Mouse (Mus musculus) liver, embryonic 13.5 days (tissue): ENCODE results near the gene Iscu. TPM values are rescaled to one million over a fixed set of nuclear protein-coding genes. Genes with fewer than 3 reads are reported as not detected.
"Not testable (repeated sequence)": the region's sequence is repeated elsewhere in the genome, so short reads cannot be mapped to it uniquely, and the experiment has no call there.

Source experiments
- ATAC-seq: fragments of 200-750 bp; cut with Nextera tagmentation; 2 replicates; pipeline ENCODE4 v1.8.0; 2017; ENCODE audit warnings: low read depth, mild to moderate bottlenecking, moderate number of reproducible peaks, moderate library complexity
- DNase-seq: peaks from one replicate; pipeline ENCODE4 v3.0.0; 2022
- H3K27ac ChIP-seq: fragments of 300-500 bp; sonication (generic); 2 replicates; pipeline ENCODE4 v1.5.1; 2015; ENCODE audit warnings: moderate library complexity, mild to moderate bottlenecking, inconsistent platforms
- H3K27me3 ChIP-seq: fragments of 300-500 bp; sonication (generic); 2 replicates; pipeline ENCODE4 v1.6.1; 2015; ENCODE audit warnings: mild to moderate bottlenecking, inconsistent platforms
- H3K36me3 ChIP-seq: fragments of 300-500 bp; sonication (generic); 2 replicates; pipeline ENCODE4 v1.6.1; 2015; ENCODE audit warnings: mild to moderate bottlenecking, inconsistent platforms
- H3K4me1 ChIP-seq: fragments of 300-500 bp; sonication (generic); replicated peaks from 2 replicates; pipeline ENCODE4 v1.6.1; 2015; ENCODE audit warnings: inconsistent platforms
- H3K4me2 ChIP-seq: fragments of 300-500 bp; sonication (generic); 2 replicates; pipeline ENCODE4 v1.6.1; 2015; ENCODE audit warnings: inconsistent platforms, mild to moderate bottlenecking, moderate library complexity
- H3K4me3 ChIP-seq: fragments of 300-500 bp; sonication (generic); replicated peaks from 2 replicates; pipeline ENCODE4 v1.5.1; 2015; ENCODE audit warnings: mild to moderate bottlenecking, inconsistent platforms
- H3K9ac ChIP-seq: fragments of 300-500 bp; sonication (generic); 2 replicates; pipeline ENCODE4 v1.6.1; 2015; ENCODE audit warnings: mild to moderate bottlenecking, inconsistent platforms
- H3K9me3 ChIP-seq: fragments of 300-500 bp; sonication (generic); replicated peaks from 2 replicates; pipeline ENCODE4 v1.6.1; 2016; ENCODE audit warnings: inconsistent platforms
- WGBS: fragments of 180-500 bp; shearing (Covaris S2); methylation state at CpG from one replicate; pipeline ENCODE4 v1.1.7; 2015; ENCODE audit not compliant: insufficient replicate concordance; 5-methylcytosine and 5-hydroxymethylcytosine counted together
- polyA plus RNA-seq: library from polyadenylated mRNA; unstranded; fragments of >200 nt; fragmentation: Nextera tagmentation; extraction: Ambion mirVana; gene quantifications from 2 replicates; pipeline ENCODE4 v1.2.1, GENCODE M21; 2015

Gene Iscu
- polyA plus RNA-seq, 1 experiment from 2014 or later, result 104 TPM

DNA sequence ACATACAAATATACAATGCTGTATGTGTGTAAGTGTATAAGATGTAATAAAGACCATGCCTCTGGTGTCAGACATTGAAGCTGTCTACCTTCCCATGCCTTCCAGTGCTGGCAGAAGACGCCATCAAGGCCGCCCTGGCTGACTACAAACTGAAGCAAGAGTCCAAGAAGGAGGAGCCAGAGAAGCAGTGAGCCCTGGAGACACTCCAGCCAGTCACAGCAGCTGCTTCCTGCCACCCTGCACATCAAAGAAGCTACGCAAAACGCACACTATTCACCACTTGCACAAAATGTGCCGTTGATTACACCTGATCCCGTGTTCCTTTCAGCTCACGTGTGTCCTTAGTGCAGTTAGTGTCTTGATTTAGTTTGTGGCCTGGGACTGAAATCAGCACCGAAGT is 5.2 kb downstream of the Iscu start:
- H3K9me3 ChIP-seq, H3K27me3 ChIP-seq, H3K4me3 ChIP-seq, H3K4me2 ChIP-seq, H3K9ac ChIP-seq, H3K27ac ChIP-seq, DNase-seq, ATAC-seq: not testable (repeated sequence)
- 83% methylated on average over 8 of the region's 8 CpGs for WGBS
- H3K4me1 ChIP-seq, result peaks cover 13% of the 10 kb centered on the region
- H3K36me3 ChIP-seq, result peaks cover 46% of the 10 kb centered on the region

DNA sequence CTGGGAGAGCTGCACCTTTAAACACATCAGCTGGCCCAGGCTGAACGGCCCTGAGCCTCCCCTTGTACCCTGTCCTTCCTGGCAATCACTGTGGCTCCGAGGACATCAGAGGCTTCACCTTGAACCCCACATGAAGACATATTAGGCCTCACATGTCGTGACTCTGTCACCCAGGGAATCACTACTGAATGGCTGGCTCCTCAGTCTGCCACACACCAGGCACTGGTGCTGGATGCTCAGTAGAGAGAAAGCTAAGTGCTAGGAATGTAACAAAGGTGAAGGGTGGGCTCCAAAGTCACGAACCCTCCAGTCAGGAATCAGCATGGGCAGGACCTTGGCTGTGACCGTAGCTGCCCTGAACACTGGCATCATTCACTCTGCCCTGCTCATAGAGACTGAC is 7.0 kb downstream of the Iscu start:
- ATAC-seq, result no peak
- Histone ChIP-seq H3K27me3 (peaks cover 21% of the 10 kb centered on the region), H3K9ac (no peak overlapping the region), H3K27ac (no peak overlapping the region), H3K36me3 (peaks cover 42% of the 10 kb centered on the region), H3K9me3 (no peaks in the 10 kb centered on the region), H3K4me1 (0 out of 2 replicates have a peak, but pooled peaks cover 5% of the 10 kb centered on the region), H3K4me2 (no peak overlapping the region), H3K4me3 (no peak overlapping the region)
- no peak for DNase-seq
- 65% methylated on average over 5 of the region's 5 CpGs for WGBS

DNA sequence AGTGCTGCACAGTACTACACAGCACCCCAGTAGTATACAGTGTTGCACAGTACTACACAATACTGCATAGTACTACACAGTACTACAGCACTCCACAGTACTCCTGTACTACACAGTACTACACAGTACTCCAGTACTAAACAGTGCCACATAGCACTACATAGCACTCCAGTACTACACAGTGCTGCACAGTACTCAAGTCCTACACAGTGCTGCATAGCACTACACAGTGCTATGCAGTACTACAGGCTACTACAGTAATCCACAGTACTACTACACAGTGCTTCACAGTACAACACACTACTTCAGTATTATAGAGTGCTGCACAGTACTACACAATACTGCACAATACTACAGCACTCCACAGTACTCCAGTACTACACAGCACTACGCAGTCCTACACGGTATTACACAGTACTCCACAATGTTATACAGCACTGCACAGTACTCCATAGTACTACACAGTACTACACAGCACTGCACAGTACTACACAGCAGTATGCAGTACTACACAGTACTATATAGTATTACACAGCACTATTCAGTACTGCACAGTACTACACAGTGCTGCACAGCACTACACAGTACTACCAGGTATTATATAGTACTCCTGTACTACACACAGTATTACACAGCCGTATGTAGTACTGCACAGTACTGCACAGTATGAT is 7.7 kb downstream of the Iscu start:
- 79% methylated on average over 3 of the region's 3 CpGs for WGBS
- ATAC-seq (peak; percentile 27), DNase-seq (no peak)
- 0 out of 2 replicates have a peak, but pooled peaks cover 5% of the 10 kb centered on the region for H3K4me1 ChIP-seq
- peaks cover 23% of the 10 kb centered on the region for H3K27me3 ChIP-seq
- H3K9me3 ChIP-seq, result no peaks in the 10 kb centered on the region
- H3K9ac ChIP-seq, result no peak overlapping the region
- H3K4me2 ChIP-seq, result no peak overlapping the region
- H3K4me3 ChIP-seq, result no peak overlapping the region
- peaks cover 35% of the 10 kb centered on the region for H3K36me3 ChIP-seq
- H3K27ac ChIP-seq, result no peak overlapping the region

DNA sequence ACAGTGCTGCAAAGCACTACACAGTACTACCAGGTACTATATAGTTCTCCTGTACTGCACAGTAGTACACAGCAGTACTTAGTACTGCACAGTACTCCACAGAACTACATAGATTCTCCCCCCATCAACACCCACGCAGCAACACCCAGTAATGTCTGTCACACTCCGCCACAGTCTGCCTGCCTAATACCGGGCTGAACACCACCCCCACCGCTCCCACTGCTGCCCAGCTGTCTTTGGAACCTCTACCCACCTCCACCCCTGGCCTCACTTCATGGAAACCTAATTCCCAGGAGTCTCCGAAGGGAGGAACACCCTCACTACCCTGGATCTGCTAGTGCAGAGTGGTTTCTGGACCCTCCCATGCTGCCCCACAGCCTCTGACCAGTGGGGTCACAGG is 8.2 kb downstream of the Iscu start:
- H3K27ac ChIP-seq, result no peak overlapping the region
- peaks cover 30% of the 10 kb centered on the region for H3K36me3 ChIP-seq
- no peaks in the 10 kb centered on the region for H3K9me3 ChIP-seq
- ATAC-seq (no peak), DNase-seq (no peak)
- H3K4me3 ChIP-seq, result no peak overlapping the region
- H3K9ac ChIP-seq, result no peak overlapping the region
- 0 out of 2 replicates have a peak, but pooled peaks cover 5% of the 10 kb centered on the region for H3K4me1 ChIP-seq
- H3K4me2 ChIP-seq, result no peak overlapping the region
- H3K27me3 ChIP-seq, result peaks cover 23% of the 10 kb centered on the region
- 81% methylated on average over 5 of the region's 5 CpGs for WGBS

DNA sequence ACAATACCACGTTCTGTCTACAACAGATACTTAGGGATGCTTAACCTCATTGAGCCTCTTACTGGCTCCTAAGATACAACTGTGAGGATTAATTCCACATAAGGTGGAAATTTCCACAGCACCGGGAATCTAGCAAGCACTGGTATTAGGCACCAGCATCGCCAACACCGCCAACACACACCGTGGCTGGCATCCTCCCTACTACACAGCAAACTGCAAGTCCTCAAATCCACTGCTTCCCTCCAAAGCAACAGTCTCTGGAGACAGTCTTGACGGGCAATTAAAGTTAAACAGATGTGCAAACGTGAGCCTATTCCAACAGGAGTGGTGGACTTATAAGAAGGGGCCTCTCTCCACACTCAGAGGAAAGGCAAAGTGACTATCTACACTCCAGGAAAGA is 8.7 kb downstream of the Iscu start:
- H3K36me3 ChIP-seq, result peaks cover 25% of the 10 kb centered on the region
- 0 out of 2 replicates have a peak, but pooled peaks cover 5% of the 10 kb centered on the region for H3K4me1 ChIP-seq
- H3K27ac ChIP-seq, result no peak overlapping the region
- WGBS, result 65% methylated on average over 7 of the region's 7 CpGs
- H3K4me2 ChIP-seq, result no peak overlapping the region
- no peak overlapping the region for H3K9ac ChIP-seq
- H3K27me3 ChIP-seq, result peaks cover 23% of the 10 kb centered on the region
- H3K9me3 ChIP-seq, result no peaks in the 10 kb centered on the region
- DNase-seq (no peak), ATAC-seq (no peak)
- no peak overlapping the region for H3K4me3 ChIP-seq

DNA sequence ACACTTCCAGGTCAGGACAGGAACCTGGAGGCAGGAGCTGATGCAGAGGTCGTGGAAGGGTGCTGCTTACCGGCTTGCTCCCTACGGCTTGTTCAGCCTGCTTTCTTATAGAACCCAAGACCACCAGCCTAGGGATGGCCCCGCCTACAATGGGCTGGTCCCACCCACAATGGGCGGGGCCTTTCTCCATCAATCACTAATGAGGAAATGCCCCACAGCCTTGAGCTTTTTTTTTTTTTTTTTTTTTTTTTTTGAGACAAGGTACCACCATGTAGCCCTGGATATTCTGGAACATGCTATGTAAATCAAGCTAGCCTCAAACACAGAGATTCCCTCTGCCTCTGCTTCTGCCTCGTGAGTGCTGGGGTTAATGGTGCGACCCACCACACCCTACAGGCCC is 9.3 kb downstream of the Iscu start:
- Histone ChIP-seq H3K4me2 (no peak overlapping the region), H3K27me3 (peaks cover 23% of the 10 kb centered on the region), H3K36me3 (peaks cover 19% of the 10 kb centered on the region), H3K9ac (no peak overlapping the region), H3K9me3 (no peaks in the 10 kb centered on the region), H3K27ac (no peak overlapping the region), H3K4me3 (no peak overlapping the region), H3K4me1 (0 out of 2 replicates have a peak, but pooled peaks cover 5% of the 10 kb centered on the region)
- no peak for DNase-seq
- 56% methylated on average over 7 of the region's 7 CpGs for WGBS
- ATAC-seq, result no peak

DNA sequence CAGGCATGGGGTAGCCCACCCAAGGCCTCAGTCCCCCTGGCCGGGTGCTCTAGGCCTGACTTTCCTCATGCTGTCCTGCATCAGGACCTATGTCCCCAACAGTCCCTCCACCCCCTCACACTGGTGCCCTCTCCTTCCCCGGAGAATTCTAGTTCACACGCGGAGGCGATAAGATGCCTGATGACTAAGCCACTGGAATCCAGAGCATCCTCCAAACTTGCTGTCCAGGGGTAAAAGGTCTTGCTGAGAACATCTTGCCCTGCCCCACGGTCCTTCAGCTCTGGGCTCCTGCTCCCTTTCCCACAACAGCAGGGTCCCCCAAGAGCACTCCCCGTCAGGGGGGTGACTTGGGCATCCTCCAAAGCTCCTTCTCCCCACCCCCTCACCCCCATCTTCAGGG is 10.1 kb downstream of the Iscu start:
- Histone ChIP-seq H3K27ac (no peak overlapping the region), H3K27me3 (peaks cover 23% of the 10 kb centered on the region), H3K36me3 (peaks cover 12% of the 10 kb centered on the region), H3K4me1 (0 out of 2 replicates have a peak, but pooled peaks cover 5% of the 10 kb centered on the region), H3K4me3 (no peak overlapping the region), H3K9me3 (no peaks in the 10 kb centered on the region), H3K9ac (no peak overlapping the region), H3K4me2 (no peak overlapping the region)
- ATAC-seq (no peak), DNase-seq (no peak)
- 73% methylated on average over 7 of the region's 7 CpGs for WGBS

DNA sequence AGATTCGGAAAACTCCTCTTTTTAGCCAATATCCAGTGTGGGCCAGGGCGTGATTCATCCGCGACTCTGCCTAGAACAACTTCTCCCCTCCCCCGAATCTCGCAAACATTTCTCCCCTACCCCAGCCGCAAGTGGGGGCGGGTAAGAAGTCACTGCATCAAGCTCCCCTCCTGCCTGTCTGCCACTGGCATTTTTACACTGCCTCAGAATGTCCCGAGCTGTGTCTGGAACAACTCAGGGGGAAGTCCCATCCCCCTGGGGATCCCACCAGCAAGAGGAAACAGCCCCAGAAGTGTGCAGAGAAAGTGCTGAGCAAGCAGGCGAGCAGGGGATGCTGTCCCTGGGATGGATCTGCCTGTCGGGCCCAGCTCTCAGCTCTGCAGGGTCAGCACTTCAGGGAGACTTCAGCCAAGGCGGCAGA is 11.0 kb downstream of the Iscu start:
- WGBS, result 19% methylated on average over 12 of the region's 12 CpGs
- no peak overlapping the region for H3K9ac ChIP-seq
- H3K9me3 ChIP-seq, result no peaks in the 10 kb centered on the region
- 0 out of 2 replicates have a peak overlapping the region, but pooled peaks have one; percentile 2 for H3K27ac ChIP-seq
- ATAC-seq, result 0 out of 2 replicates have a peak, but pooled peaks have one; percentile 21
- H3K36me3 ChIP-seq, result peaks cover 4% of the 10 kb centered on the region
- peaks cover 23% of the 10 kb centered on the region for H3K27me3 ChIP-seq
- H3K4me1 ChIP-seq, result peaks cover 10% of the 10 kb centered on the region
- no peak overlapping the region for H3K4me2 ChIP-seq
- no peak overlapping the region for H3K4me3 ChIP-seq
- no peak for DNase-seq

DNA sequence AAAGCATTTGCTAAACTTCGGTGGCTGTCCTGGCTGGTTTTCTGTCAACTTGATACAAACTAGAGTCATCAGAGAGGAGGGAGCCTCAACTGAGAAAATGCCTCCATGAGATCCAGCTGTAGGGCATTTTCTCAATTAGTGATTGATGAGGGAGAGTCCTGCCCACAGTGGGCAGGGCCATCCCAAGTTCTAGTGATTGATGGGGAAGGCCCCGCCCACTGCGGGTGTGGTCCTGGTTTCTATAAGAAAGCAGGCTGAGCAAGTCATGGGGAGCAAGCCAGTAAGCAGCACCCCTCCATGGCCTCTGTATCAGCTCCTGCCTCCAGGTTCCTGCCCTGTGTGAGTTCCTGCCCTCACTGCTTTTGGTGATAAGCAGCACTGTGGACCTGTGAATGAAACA is 11.6 kb downstream of the Iscu start:
- WGBS, result 19% methylated on average over 3 of the region's 3 CpGs

DNA sequence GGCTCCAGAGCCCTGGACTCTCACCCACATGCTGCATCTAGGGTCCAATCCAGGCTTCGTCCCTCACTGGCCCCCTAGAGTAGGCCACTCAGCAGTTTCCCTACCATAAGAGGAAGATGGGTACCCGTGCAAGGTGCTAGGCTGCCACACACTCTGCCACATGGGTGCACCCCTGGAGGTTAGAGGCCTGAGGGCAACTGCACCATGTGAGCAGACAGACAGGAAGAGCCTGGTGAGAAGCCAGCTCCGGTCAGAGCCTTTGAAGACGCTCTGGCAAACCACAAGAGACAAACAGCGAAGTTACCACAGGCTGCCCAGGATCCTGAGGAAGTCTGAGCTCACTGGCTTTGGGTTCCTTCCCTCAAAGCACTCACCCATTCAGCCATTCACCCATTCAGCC is 14.4 kb downstream of the Iscu start:
- WGBS, result 24% methylated on average over 5 of the region's 5 CpGs
- Histone ChIP-seq H3K9me3 (no peaks in the 10 kb centered on the region), H3K27me3 (peaks cover 23% of the 10 kb centered on the region), H3K4me1 (peaks cover 30% of the 10 kb centered on the region), H3K4me3 (no peak overlapping the region), H3K27ac (no peak overlapping the region), H3K4me2 (no peak overlapping the region), H3K36me3 (no peaks in the 10 kb centered on the region), H3K9ac (no peak overlapping the region)
- ATAC-seq, result no peak
- DNase-seq, result no peak

More for the DNA sequence above, 11.6 kb downstream of the Iscu start:
- not testable (repeated sequence) for H3K9me3 ChIP-seq, H3K4me3 ChIP-seq, ATAC-seq, H3K9ac ChIP-seq, H3K36me3 ChIP-seq, H3K4me2 ChIP-seq, DNase-seq
- Histone ChIP-seq H3K27me3 (peaks cover 23% of the 10 kb centered on the region), H3K27ac (peak overlapping the region; percentile 2; the same call in 1 of the 2 replicates), H3K4me1 (peaks cover 15% of the 10 kb centered on the region)

DNA sequence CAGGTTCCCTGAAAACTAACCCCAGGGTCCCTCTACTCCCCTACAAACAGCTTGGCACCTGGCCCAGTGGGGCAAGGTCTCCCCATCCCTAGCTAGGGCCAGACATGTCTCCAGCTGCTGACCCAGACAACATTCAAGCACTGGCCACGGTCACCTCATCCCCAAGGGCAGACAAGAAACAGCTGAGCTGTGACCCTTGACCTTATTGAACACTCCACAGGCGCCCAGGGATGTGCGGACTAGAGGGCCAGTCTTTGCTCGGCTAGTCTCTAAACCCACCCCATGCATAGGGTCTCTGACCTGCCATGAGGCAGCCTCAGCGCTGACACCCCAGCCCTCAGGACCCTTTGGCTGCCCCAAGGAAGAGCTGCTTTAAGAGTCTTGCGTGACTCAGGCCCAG is 16.1 kb downstream of the Iscu start:
- H3K36me3 ChIP-seq, result no peaks in the 10 kb centered on the region
- peaks cover 10% of the 10 kb centered on the region for H3K27me3 ChIP-seq
- peaks cover 25% of the 10 kb centered on the region for H3K4me1 ChIP-seq
- 54% methylated on average over 6 of the region's 6 CpGs for WGBS
- no peak overlapping the region for H3K27ac ChIP-seq
- no peak for ATAC-seq
- no peaks in the 10 kb centered on the region for H3K9me3 ChIP-seq
- no peak for DNase-seq
- H3K4me3 ChIP-seq, result no peak overlapping the region
- H3K4me2 ChIP-seq, result no peak overlapping the region
- no peak overlapping the region for H3K9ac ChIP-seq
